Mouse (Mus musculus): ENCODE data around the gene Scarb2.
A peak's percentile ranks its signal among the peaks of the same experiment; 100 is the strongest.

Gene Scarb2

GRCm38 (mm10) chr5:92434070-92434469 lies 72.6 kb downstream of the Scarb2 start:
- peak; percentile 67 for DNase-seq

- peak; percentile 18 for DNase-seq
Observed at GRCm38 (mm10) chr5:92431611-92432010, 75.0 kb downstream of the Scarb2 start.

DNA sequence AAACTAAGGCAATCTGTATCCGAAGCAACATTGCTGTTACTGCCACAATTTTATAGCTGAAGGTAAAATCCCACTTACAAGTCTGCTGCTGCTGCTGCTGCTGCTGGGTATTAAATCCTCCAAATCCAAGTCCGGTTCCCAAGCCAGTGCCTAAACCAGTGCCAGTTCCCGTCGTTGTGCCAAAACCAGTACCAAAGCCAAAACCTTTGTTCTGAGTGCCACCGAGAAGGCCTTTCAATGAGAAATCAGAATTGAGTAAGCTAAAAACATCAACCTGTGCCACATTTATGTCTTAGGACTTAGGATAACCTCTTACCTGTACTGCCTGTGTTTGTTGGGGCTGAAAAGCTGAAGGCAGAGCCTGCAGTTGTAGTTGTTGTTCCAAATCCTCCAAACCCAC lies 75.9 kb downstream of the Scarb2 start:
- peak; percentile 80 for DNase-seq

- DNase-seq = peak; percentile 57
Observed at GRCm38 (mm10) chr5:92424126-92424525, 82.5 kb downstream of the Scarb2 start.

- peak; percentile 82 for DNase-seq
Observed at GRCm38 (mm10) chr5:92413982-92414375, 92.7 kb downstream of the Scarb2 start.

DNA sequence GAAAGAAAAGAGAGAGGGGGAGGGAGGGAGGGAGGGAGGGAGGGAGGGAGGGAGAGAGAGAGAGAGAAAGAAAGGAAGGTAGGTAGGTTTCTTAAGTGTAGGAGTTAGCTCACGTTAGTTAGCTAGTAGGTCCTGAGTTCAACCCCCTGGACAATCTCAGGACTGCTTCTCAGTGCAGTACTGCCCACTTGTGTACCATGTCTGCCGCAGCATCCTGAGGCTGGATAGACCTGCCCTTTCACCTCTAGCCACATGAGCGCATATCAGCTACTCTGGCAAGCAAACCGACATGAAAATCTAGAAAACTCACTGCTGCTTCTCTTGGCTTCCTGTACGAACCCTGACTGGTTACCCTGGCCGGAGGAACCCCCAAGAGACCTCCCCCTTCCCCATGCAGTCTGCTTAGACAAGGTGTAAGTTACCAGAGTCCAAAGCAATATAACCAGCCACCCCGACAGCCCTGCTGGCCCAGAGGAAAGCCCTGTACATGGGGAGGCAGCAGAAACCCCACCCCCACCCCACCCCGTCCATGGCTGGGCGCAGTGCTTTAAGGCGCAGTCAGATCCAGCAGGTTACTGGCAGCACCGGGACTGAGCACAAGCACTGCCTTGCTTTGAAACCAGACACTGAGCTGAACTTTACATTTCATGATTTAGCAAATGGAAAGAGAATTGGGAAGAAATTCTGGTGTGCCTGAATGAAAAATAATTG lies 93.2 kb downstream of the Scarb2 start:
- DNase-seq = peak; percentile 88

- peak; percentile 68 for DNase-seq
Observed at GRCm38 (mm10) chr5:92411461-92412140, 95.0 kb downstream of the Scarb2 start.

DNA sequence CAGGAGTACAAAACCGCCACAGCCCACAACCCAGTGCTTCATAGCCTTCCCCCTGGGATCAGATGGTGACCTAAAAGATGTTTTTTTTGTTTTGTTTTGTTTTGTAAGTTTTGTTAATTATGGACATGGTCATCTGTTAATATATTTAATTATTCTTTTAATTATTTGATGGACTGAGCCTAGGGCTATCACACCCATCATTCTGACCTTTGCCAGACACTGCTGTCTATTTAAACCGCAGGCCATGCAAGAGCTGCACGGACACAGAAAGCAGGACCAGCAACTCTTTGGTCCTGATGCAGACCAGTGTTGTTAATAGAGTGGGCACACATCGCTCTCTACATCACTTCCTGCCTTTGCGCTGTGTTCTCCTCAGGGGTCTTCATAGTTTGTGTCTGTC lies 96.1 kb downstream of the Scarb2 start:
- DNase-seq = peak; percentile 51

GRCm38 (mm10) chr5:92409361-92410155 lies 97.1 kb downstream of the Scarb2 start:
- DNase-seq = peak; percentile 87

DNA sequence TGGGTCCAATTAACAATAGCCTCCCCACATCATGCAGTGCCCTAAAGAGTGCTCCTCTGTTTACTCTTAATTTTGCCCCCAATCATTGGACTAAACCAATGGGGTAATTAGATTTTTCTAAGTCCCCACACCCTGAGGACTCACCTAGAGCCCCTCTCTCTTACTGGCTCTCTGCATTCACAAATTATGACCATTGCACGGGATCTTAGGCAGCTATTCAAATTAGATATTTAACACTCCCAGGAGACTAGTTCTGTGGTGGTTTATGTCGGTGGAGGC lies 102.3 kb downstream of the Scarb2 start:
- no peak for DNase-seq

DNA sequence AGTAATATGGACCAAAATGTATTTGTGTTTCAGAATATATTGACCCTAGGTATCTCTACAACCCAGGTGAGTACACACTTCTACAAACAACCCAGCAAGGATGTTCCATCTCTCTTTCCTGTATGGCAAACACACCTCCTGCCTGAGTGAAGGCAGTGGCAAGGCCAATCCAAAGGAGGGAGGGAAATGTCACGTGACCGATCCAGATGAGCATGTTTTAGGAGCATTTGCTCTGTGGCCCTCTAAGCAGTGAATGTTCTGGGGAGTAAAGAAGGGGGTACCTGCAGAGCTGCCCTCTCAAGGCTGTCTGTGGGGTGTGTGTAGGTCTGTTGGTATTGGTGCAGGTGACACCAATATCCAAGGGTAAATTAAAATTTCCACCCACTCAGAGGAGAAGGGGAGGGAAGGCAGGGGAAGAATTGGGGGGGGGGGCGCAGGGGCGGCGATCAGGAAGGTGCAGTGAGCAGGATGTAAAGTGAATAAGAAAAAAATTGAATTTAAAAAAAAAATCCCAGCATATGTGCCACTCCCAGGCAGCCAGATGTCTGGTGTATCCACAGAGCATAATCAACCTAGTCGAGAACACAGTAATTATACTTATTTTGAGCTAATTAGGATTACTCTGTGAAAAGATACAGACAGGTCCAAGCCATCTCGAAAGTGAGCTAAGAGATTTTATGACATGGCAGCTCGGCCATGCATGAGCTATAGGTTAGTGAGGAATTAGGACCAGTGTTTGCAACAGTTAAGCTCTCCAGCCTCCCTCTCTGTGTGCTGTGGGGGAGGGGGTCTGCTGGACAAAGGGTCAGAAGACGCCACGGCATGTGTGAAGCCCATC lies 102.9 kb downstream of the Scarb2 start:
- DNase-seq = peak; percentile 79

DNA sequence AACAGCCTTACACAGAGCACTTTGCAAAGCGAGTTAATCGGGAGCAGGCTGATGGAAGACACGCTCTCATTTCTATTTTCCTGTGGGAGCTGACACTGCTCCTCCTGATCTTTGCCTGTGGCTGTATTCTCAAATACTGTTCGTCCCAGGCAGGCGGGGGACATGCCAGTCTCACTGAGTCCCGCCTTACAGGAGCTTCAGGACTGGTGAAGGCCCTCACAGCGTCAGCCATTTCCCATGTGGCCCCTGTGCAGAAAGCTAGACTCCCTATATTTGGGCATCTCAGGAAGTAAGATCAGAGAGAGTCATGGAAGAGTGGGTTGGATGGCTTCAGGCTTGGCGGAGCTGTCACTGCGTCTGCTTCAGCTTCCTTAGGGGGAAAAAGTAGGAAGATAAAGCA lies 103.8 kb downstream of the Scarb2 start:
- DNase-seq = peak; percentile 92

DNA sequence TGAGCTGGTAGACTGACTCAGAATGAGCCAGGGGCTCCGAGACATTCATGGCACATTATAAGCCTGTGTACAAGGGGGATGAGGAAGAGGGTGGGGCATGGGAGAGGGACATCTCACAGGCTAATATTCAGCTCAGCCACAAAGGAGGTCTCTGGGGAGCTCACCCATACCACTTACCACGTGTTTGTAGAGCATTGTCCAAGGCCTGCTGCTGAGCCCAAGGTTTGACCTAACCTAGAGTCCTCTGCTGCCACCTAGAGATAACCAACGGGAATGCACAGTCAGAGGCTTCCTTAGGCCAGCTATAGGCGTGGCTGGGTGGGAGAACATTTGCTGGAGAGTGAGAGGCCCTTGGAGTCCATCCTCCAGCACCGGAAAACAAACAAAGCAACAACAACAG lies 108.5 kb downstream of the Scarb2 start:
- peak; percentile 96 for DNase-seq

- peak; percentile 88 for DNase-seq
Observed at GRCm38 (mm10) chr5:92396476-92396875, 110.2 kb downstream of the Scarb2 start.

DNA sequence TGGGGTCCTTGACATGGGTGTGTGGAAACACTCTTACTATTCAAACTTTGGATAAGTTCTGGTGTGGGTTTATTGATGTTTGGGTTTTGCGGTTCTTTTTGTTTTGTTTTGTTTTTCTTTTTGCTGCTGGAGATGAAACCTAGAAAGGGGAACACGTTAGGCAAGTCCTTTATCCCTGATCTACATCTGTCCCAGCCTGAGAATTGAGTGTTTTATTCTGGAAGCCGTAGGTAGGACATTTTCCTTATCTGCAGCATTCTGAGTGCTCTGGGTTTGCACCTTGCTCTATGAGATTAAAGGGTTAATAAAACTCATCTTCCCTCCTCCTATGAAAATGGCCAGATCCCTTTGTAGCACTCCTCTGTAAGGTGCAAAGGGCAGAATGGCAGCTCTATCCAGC lies 110.9 kb downstream of the Scarb2 start:
- no peak for DNase-seq

DNA sequence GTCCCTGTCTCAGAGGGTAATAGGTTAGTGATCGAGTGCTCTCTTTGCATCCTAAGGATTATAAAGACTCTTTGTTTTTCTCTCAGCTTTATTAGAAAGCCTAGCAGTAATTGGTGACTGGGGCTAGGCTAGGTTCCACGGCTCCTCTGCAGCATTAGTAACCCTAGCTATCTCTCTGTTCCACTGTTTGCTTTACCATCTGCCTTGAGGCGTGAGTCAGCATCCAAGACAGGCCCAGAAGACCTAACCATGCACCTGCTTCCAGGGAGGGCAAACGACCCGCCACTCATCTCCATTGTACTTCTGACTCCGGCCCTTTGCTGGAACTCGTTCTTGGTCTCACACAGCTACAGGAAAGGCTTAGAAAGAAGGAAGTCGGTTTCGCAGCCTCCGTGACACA lies 112.8 kb downstream of the Scarb2 start:
- DNase-seq = no peak

DNA sequence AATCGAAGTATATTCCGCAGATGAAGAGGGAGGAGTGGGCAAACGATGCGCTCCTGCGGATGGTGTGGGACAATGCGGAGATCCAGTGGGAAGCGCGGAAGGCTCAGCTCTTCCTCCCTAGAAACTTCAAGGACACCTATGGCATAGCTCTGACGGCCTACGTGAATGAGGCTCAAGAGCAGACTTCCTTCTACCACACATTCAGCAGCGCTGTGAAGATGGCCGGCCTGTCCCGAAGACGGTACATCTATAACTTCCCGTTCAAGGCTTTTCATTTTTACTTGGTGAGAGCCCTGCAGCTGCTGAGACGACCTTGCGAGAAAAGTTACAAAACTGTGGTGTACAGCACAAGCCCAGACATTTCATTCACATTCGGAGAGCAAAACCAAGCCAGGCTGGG lies 114.1 kb downstream of the Scarb2 start:
- no peak for DNase-seq
